Mouse (Mus musculus) urinary bladder, postnatal 25 days (tissue): ENCODE measurements around the gene Sult6b2.

Experiments used
- DNase-seq: peaks from one replicate; pipeline ENCODE4 v3.0.0; 2022; ENCODE audit warnings: low spot score

Gene Sult6b2

DNA sequence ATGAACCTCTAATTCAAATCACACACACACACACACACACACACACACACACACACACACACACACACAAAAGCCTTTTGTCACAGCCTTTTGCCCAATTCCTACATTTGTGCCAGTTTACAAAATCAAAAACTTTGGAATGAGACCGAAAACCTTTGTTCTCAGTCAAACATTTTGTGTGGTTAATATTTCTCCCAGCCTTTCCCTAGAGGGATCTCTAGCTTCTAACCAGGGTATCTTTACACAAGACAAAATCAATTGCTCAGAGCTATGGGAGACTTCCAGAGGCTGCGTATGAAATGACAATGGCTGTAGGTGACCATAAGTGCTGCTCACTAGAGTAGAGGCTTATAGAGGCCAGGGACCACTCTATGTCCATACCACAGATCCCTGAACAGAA lies 66.1 kb downstream of the Sult6b2 start:
- DNase-seq, result no peak

DNA sequence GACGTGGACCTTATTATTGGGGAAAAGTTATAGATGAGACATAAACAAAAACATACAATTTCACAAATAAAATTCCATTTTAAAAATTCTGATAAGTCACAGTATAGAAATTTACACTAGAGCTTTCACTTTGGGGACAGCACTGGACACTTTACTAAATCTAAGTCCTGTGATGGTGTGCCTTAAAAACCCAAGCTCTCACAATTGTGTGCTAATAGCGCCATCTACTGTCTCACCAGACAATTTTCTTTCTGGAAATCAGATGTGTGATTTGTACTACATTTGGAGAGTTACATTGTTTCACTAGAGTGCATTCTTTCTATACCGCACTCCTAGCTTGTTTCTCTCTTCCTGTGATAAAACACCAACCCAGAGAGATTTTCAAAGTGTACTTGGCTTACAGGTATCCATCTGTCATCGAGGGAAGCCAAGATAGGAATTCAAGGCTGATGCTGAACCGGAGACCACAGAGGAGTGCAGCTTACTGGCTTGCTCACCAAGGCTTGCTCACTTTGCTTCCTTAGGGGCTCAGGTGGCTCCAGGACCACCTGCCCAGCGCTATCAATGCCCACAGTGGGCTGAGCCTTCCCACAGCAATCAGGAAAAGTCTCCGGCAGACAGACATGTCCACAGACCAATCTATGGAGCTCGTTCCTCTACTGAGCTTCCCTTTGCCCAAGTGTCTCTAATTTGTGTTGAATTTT lies 68.8 kb downstream of the Sult6b2 start:
- DNase-seq, result no peak
